ENCODE assay signal across 9 mouse cellular contexts in the genomic region with DNA sequence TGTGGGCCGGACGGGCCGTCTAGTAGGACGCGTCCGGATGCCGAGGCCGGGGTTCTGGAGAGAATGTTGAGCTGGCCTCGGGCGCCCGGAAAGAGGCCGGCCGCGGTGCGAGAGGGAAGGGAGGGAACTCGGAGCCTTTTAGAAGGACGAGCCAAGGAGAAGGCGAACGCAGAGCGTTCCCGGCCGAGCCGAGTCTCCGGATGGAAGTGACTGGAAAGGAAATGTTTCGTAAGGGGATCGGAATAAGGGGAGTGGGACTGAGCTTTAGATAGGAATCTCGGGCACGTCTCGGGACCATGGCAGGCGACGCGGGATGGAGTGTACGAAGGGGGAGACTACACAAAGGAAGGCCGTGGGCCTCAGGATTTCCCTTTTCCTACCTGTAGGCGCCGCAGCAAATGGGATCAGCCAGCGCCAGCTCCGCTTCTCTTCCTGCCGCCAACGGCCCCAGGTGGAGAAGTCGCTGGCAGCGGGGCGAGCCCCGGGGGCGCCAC. TPM values are rescaled to one million over a fixed set of nuclear protein-coding genes. Genes with fewer than 3 reads are reported as not detected.
DNase-seq lines count a peak whose midpoint lies in the region; ATAC-seq and TF ChIP-seq lines count a peak whose summit lies in the region.
"Had no signal": no experiment of that assay in that cellular context is flagged by ENCODE, and none has a peak within 500 bp of the region (broad histone marks: within the 10 kb centered on the region; RNA-seq: fewer than 3 reads in every experiment).

No protein-coding gene starts in this region.

- TF ChIP-seq CTCF in left cerebral cortex, adult 2 months (IDR thresholded peaks at IDR 0.05): peak; percentile 30
- TF ChIP-seq CTCF in liver, embryonic 14.5 days (IDR thresholded peaks at IDR 0.05; ENCODE audit: low read depth): peak; percentile 38; the same call in 1 of the 2 replicates

- no peaks in the 10 kb centered on the region for H3K27me3 ChIP-seq in embryonic facial prominence, embryonic 15.5 days
- no peaks in the 10 kb centered on the region for H3K27me3 ChIP-seq in hindbrain, embryonic 14.5 days (ENCODE audit: control insufficient read depth, insufficient read depth, low read length)
- no peaks in the 10 kb centered on the region for H3K27me3 ChIP-seq in liver, embryonic 14.5 days (ENCODE audit: control insufficient read depth, insufficient read depth, low read length)
- no peaks in the 10 kb centered on the region for H3K27me3 ChIP-seq in neural tube, embryonic 13.5 days

- peak overlapping the region; percentile 97 for H3K9ac ChIP-seq in embryonic facial prominence, embryonic 15.5 days
- H3K9ac ChIP-seq in hindbrain, embryonic 14.5 days: peak overlapping the region; percentile 96
- peak overlapping the region; percentile 81 for H3K9ac ChIP-seq in liver, embryonic 14.5 days (replicated peaks)
- H3K9ac ChIP-seq in neural tube, embryonic 13.5 days: peak overlapping the region; percentile 98

- peaks cover 13% of the 10 kb centered on the region for H3K4me1 ChIP-seq in embryonic facial prominence, embryonic 15.5 days
- H3K4me1 ChIP-seq in hindbrain, embryonic 14.5 days (replicated peaks; ENCODE audit: control insufficient read depth, insufficient read depth, low read length): peaks cover 23% of the 10 kb centered on the region
- peaks cover 5 to 15% of the 10 kb centered on the region in 2 experiments; a peak in 3 of 4 replicates for H3K4me1 ChIP-seq in liver, embryonic 14.5 days (replicated peaks; ENCODE audit: control insufficient read depth in 2 of 2, insufficient read depth in 2 of 2, low read length in 1 of 2)
- H3K4me1 ChIP-seq in neural tube, embryonic 13.5 days (replicated peaks): peaks cover 24% of the 10 kb centered on the region

- peak overlapping the region; percentile 99 for H3K4me3 ChIP-seq in left cerebral cortex, adult 2 months
- peak overlapping the region; percentile 96 for H3K4me3 ChIP-seq in embryonic facial prominence, embryonic 15.5 days (replicated peaks)
- H3K4me3 ChIP-seq in hindbrain, embryonic 14.5 days (replicated peaks; ENCODE audit: low read length): peak overlapping the region; percentile 98
- H3K4me3 ChIP-seq in liver, embryonic 14.5 days (ENCODE audit: insufficient read depth in 1 of 2, low read depth in 2 of 2, low read length in 2 of 2): peak overlapping the region; percentile 79 to 95
- peak overlapping the region; percentile 93 for H3K4me3 ChIP-seq in neural tube, embryonic 13.5 days

- H3K9me3 ChIP-seq in embryonic facial prominence, embryonic 15.5 days (replicated peaks): no peaks in the 10 kb centered on the region
- no peaks in the 10 kb centered on the region for H3K9me3 ChIP-seq in hindbrain, embryonic 14.5 days (ENCODE audit: control insufficient read depth, low read length)
- H3K9me3 ChIP-seq in liver, embryonic 14.5 days (ENCODE audit: control insufficient read depth, low read length): no peaks in the 10 kb centered on the region
- no peaks in the 10 kb centered on the region for H3K9me3 ChIP-seq in neural tube, embryonic 13.5 days

- H3K27ac ChIP-seq in left cerebral cortex, adult 2 months: peak overlapping the region; percentile 98
- peak overlapping the region; percentile 99 for H3K27ac ChIP-seq in embryonic facial prominence, embryonic 15.5 days (replicated peaks)
- H3K27ac ChIP-seq in hindbrain, embryonic 14.5 days: peak overlapping the region; percentile 98
- peak overlapping the region; percentile 38 for H3K27ac ChIP-seq in liver, embryonic 14.5 days
- peak overlapping the region; percentile 99 for H3K27ac ChIP-seq in neural tube, embryonic 13.5 days (replicated peaks)

- H3K36me3 ChIP-seq in embryonic facial prominence, embryonic 15.5 days: peaks cover 33% of the 10 kb centered on the region
- H3K36me3 ChIP-seq in hindbrain, embryonic 14.5 days (replicated peaks; ENCODE audit: control insufficient read depth, insufficient read depth): peaks cover 39% of the 10 kb centered on the region
- peaks cover 24% of the 10 kb centered on the region for H3K36me3 ChIP-seq in liver, embryonic 14.5 days (replicated peaks; ENCODE audit: control insufficient read depth, insufficient read depth, low read depth)
- H3K36me3 ChIP-seq in neural tube, embryonic 13.5 days: peaks cover 29% of the 10 kb centered on the region

- H3K4me2 ChIP-seq in embryonic facial prominence, embryonic 15.5 days (replicated peaks): peak overlapping the region; percentile 76
- H3K4me2 ChIP-seq in hindbrain, embryonic 14.5 days (replicated peaks): peak overlapping the region; percentile 99
- H3K4me2 ChIP-seq in liver, embryonic 14.5 days (ENCODE audit: low read depth): peak overlapping the region; percentile 80
- H3K4me2 ChIP-seq in neural tube, embryonic 13.5 days: peak overlapping the region; percentile 97

- peak; percentile 73 for ATAC-seq in embryonic facial prominence, embryonic 15.5 days (ENCODE audit: insufficient number of reproducible peaks, low FRiP score, low TSS enrichment, low read depth)
- peak; percentile 78 for ATAC-seq in hindbrain, embryonic 14.5 days (ENCODE audit: low FRiP score)
- ATAC-seq in liver, embryonic 14.5 days (ENCODE audit: insufficient read depth): peak; percentile 58
- ATAC-seq in neural tube, embryonic 13.5 days (ENCODE audit: low read depth): peak; percentile 87
- no peak for ATAC-seq in monocyte, adult 5-6 weeks (replicated peaks; ENCODE audit: insufficient number of reproducible peaks, low FRiP score, low TSS enrichment, poor library complexity, severe bottlenecking)

- DNase-seq in left cerebral cortex, adult 2 months (ENCODE audit: extremely low spot score in 1 of 2, low spot score in 2 of 2): peak; percentile 27 to 41
- DNase-seq in left cerebral cortex, adult 11 months (ENCODE audit: low spot score): no peak
- peak; percentile 64 for DNase-seq in adipocyte (ENCODE audit: low spot score)
- DNase-seq in hindbrain, embryonic 14.5 days (ENCODE audit: low spot score): peak; percentile 70
- DNase-seq in liver, embryonic 14.5 days (ENCODE audit: low read depth in 3 of 3, low spot score in 3 of 3): peak; percentile 10 to 37 (median 14)

- no peak for TF ChIP-seq EP300 in liver, embryonic 14.5 days (IDR thresholded peaks at IDR 0.05; ENCODE audit: low read depth)

- intact Hi-C loops in left cerebral cortex, adult 2 months (cut with DNase I): no loop called here

- WGBS in embryonic facial prominence, embryonic 15.5 days: under 1% methylated on average over 44 of the region's 45 CpGs
- WGBS in hindbrain, embryonic 14.5 days: under 1% methylated on average over 45 of the region's 45 CpGs
- under 1% methylated on average over 45 of the region's 45 CpGs for WGBS in liver, embryonic 14.5 days (ENCODE audit: insufficient replicate concordance)
- WGBS in neural tube, embryonic 13.5 days: under 1% methylated on average over 43 of the region's 45 CpGs

RNA-seq across cellular contexts. Expression of gene Khdc4, which starts 0.4 kb away (rescaled TPM):
- total RNA-seq in left cerebral cortex, adult 2 months (2021): 10 to 100 TPM; 55.3 to 59.3 TPM
- polyA plus RNA-seq in embryonic facial prominence, embryonic 15.5 days (2015; fragmentation: Nextera tagmentation; extraction: Ambion mirVana): 78.6 and 91.4 TPM in 2 replicates
- polyA plus RNA-seq in hindbrain, embryonic 14.5 days (2014; fragmentation: Nextera tagmentation; extraction: Ambion mirVana): 79.3 and 86.7 TPM in 2 replicates
- polyA plus RNA-seq in liver, embryonic 14.5 days (2012; rRNA removed): 24.2 and 29.4 TPM in 2 replicates
- 18.5 and 20.8 TPM in 2 replicates for polyA plus RNA-seq in liver, embryonic 14.5 days (2014; fragmentation: Nextera tagmentation; extraction: Ambion mirVana)
- 95.0 and 104 TPM in 2 replicates for polyA plus RNA-seq in neural tube, embryonic 13.5 days (2015; fragmentation: Nextera tagmentation; extraction: Ambion mirVana)
- 82.8 to 120 TPM (median 89.3 TPM) in 3 replicates for total RNA-seq in monocyte, adult 5-6 weeks (2017)

RNA-seq across cellular contexts. Expression of gene Rit1, which starts 30.6 kb away (rescaled TPM):
- 10 to 100 TPM; 41.1 to 45.8 TPM for total RNA-seq in left cerebral cortex, adult 2 months (2021)
- polyA plus RNA-seq in embryonic facial prominence, embryonic 15.5 days (2015; fragmentation: Nextera tagmentation; extraction: Ambion mirVana): 68.3 and 71.6 TPM in 2 replicates
- polyA plus RNA-seq in hindbrain, embryonic 14.5 days (2014; fragmentation: Nextera tagmentation; extraction: Ambion mirVana): 66.4 and 66.6 TPM in 2 replicates
- 15.8 and 20.3 TPM in 2 replicates for polyA plus RNA-seq in liver, embryonic 14.5 days (2012; rRNA removed)
- polyA plus RNA-seq in liver, embryonic 14.5 days (2014; fragmentation: Nextera tagmentation; extraction: Ambion mirVana): 30.6 and 31.6 TPM in 2 replicates
- polyA plus RNA-seq in neural tube, embryonic 13.5 days (2015; fragmentation: Nextera tagmentation; extraction: Ambion mirVana): 60.7 and 65.0 TPM in 2 replicates
- 49.6 to 61.6 TPM (median 59.0 TPM) in 3 replicates for total RNA-seq in monocyte, adult 5-6 weeks (2017)

RNA-seq across cellular contexts. Expression of gene Rxfp4, which starts 33.1 kb away (rescaled TPM):
- total RNA-seq in left cerebral cortex, adult 2 months (2021): not detected
- polyA plus RNA-seq in embryonic facial prominence, embryonic 15.5 days (2015; fragmentation: Nextera tagmentation; extraction: Ambion mirVana): not detected in 2 replicates
- polyA plus RNA-seq in hindbrain, embryonic 14.5 days (2014; fragmentation: Nextera tagmentation; extraction: Ambion mirVana): not detected in 2 replicates
- polyA plus RNA-seq in liver, embryonic 14.5 days (2012; rRNA removed): not detected in 2 replicates
- polyA plus RNA-seq in liver, embryonic 14.5 days (2014; fragmentation: Nextera tagmentation; extraction: Ambion mirVana): not detected in 2 replicates
- not detected in 2 replicates for polyA plus RNA-seq in neural tube, embryonic 13.5 days (2015; fragmentation: Nextera tagmentation; extraction: Ambion mirVana)
- total RNA-seq in monocyte, adult 5-6 weeks (2017): not detected in 3 replicates
- total RNA-seq: heart, adult 18-20 months had no signal

Comparison
In these comparisons a context has a peak if more than half of its experiments do, and no peak if none do; other contexts are left out.
1. H3K27ac ChIP-seq: peak in every context shown above with its lines; median percentile 99 in embryonic facial prominence, embryonic 15.5 days; 99 in neural tube, embryonic 13.5 days; 98 in left cerebral cortex, adult 2 months; 98 in hindbrain, embryonic 14.5 days; 38 in liver, embryonic 14.5 days.